Mouse (Mus musculus): Measurements from ENCODE around the gene Hint1.

- TF ChIP-seq CTCF (IDR thresholded peaks at IDR 0.05; ENCODE audit: insufficient read depth, low read depth, low read length) (no peak), POLR2A (IDR thresholded peaks at IDR 0.05; ENCODE audit: insufficient read depth, low read depth, low read length) (peak; percentile 94)
These were observed at the start of gene Hint1 for GRCm38 (mm10) chr11:54866119-54867048.
